Mouse (Mus musculus): ENCODE measurements around the gene Nfix. TPM values are rescaled to one million over a fixed set of nuclear protein-coding genes. Genes with fewer than 3 reads are reported as not detected.

The Nfix gene
- 11.2 and 14.3 TPM in 2 replicates for total RNA-seq (2023)

GRCm38 (mm10) chr8:84799999-84800831 is at the start of gene Nfix:
Gene Nfix (minus strand): TSS chr8:84800344.

GRCm38 (mm10) chr8:84846722-84847572 is 46.8 kb upstream of the Nfix start, which contains the start of gene Calr:
Gene Calr (minus strand): TSS chr8:84846934.

DNA sequence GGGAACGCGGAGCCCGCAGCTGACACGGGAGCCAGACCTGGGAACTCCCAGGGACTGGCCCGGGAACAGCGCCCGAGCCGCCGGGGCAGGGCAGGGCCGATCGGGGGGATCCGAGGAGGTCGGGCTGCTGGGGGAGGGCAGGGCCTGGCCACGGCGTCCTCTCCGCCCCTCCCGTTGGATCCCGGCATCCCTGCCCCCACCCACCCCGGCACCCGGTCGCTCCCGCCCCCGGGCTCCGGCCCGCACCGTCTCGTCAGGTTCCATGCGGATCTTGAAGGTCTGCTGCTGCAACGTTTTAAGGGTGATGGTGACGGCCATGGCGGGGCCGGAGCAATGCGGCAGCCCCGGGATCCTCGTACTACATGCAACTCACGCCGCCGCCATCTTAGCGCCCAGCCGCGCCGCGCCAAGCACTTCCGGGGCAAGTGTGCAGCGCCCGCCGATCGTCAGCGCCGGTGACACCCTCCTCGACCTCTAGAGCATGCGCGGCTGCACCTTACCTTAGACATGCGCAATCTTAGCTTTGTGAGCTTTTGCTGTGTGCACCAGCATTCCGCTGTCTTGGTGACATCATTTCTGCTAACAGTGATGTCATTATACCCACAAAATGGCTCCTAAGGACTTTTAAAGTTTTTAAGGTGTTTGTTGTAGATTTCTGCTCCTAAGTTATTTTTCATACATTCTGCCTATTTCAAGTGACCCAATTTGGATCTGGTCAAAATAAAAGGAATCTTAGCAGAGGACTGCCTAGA is 40.3 kb upstream of the Nfix start, which contains the start of gene Rad23a:
Gene Rad23a, minus strand, starts transcription at position 418 of the 752 bp plus-strand sequence.

DNA sequence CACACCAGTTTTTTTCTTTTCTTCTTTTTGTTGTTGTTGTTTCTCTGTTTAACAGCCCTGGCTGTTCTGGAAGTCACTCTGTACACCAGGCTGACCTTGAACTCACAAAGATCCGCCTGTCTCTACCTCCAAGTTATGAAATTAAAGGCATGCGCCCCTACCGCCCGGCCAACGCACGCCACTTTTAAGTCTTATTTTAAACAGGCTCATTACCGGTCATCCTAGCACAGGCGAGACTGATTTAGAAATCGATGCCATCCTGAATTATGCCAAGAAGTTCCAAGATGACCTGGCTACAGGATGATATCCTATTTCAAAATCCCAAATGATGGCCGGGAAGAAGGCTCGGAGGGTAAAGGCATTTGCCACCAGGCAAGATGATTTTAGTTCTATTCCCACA is 31.3 kb upstream of the Nfix start, which contains the start of gene Gadd45gip1:
Gene Gadd45gip1, plus strand, starts transcription at position 33 of the 400 bp plus-strand sequence.

GRCm38 (mm10) chr8:84822723-84823122 is 22.6 kb upstream of the Nfix start, which contains the start of gene Dand5:
Gene Dand5 (minus strand): TSS chr8:84822823.

GRCm38 (mm10) chr8:84722850-84723570 is 77.1 kb downstream of the Nfix start, which contains the start of gene G430095P16Rik:
Gene G430095P16Rik (plus strand): TSS chr8:84723007.

DNA sequence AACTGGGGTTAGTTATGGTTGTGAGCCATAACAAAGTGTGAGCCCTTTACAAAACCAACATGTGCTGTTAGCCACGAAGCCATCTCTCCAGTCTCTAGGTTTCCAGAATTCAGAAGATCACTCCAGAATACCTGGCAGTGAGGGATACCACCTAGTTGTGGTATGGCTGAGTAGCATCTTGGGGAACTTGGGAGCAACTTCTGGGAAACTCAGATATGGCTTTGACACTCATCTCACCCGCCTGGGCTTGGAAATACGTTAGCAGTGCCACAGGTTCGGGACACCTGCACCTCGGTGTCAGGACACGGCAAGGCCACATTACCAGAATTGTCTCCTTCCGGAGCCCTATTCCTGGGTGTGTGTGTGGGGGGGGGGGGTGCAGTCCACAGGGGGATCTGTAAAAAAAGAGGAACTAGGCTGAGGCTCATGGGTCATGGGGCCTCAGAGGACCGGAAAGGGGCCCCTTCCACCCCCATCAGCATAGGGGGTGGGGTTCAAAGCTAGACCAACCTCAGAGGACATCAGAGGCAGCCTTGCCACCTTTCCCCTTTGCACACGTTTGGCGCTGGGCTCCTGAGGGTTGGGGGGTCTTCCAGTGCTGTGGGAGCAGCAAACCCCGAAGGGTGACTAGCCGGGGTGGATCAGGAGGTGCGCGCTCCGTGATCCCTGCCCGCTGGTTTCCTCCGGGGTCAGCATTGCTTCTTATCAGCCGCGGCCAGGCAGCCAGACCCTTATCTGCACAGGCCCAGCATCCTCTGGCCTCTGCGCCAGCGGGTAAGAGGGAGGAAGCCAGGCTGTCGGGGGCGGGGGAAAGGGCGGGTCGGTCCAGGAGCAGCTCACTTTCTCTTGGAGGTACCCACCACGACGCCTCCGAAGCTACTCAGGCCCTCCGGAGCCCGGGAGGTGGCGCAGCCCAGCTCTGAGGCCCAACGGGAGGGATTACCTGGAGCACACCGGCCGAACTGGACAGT is 98.9 kb downstream of the Nfix start, which contains the start of gene Lyl1:
Gene Lyl1, plus strand, starts transcription at position 517 of the 971 bp plus-strand sequence.

GRCm38 (mm10) chr8:84687705-84688100 is 112.4 kb downstream of the Nfix start, which contains the start of gene Nacc1:
Gene Nacc1 (minus strand): TSS chr8:84687862.

GRCm38 (mm10) chr8:84686191-84687002 is 113.7 kb downstream of the Nfix start, which contains the start of gene Trmt1:
Gene Trmt1 (plus strand): TSS chr8:84686307.

DNA sequence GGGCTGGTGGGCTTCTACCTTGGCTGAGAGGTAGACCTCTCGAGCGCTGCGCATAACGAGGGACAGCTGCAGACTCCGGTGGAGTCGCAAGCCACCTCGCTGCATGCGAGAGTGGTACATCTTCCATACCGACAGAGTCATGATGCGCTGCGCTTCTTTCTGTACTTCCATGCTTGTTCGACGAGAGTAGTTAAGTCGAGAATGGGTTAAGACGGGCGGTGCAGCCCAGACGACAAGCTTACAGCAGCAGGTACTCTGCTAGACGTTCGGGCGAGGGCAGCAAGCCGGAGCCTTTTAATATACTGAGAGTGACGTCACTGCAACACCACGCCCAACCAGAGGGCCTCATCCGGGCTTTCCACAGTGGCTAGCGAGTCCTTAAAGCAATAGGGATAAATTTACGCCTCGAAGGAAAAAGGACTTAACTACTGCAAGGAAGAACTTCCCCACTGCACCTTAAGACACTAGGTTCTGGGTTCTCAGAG is 137.5 kb downstream of the Nfix start, which contains the start of gene Ier2:
Gene Ier2, minus strand, starts transcription at position 272 of the 485 bp plus-strand sequence.

Other genes with a start within 250 kb of the Nfix start
- gene Ier2, start 137.5 kb downstream of the Nfix start, total RNA-seq (2023): 1,006 and 1,033 TPM in 2 replicates
- gene Trmt1, start 114.0 kb downstream of the Nfix start, total RNA-seq (2023): 23.4 and 32.0 TPM in 2 replicates
- 29.3 and 31.5 TPM in 2 replicates for gene Nacc1, start 112.5 kb downstream of the Nfix start, total RNA-seq (2023)
- gene Lyl1, start 98.9 kb downstream of the Nfix start, total RNA-seq (2023): 72.0 and 81.6 TPM in 2 replicates
- 3.3 TPM in 2 replicates for gene G430095P16Rik, start 77.3 kb downstream of the Nfix start, total RNA-seq (2023)
- gene Dand5, start 22.5 kb upstream of the Nfix start, total RNA-seq (2023): 0.38 and 1.1 TPM in 2 replicates
- gene Gadd45gip1, start 31.2 kb upstream of the Nfix start, total RNA-seq (2023): 4.2 and 5.3 TPM in 2 replicates
- gene Rad23a, start 40.3 kb upstream of the Nfix start, total RNA-seq (2023): 23.0 and 25.5 TPM in 2 replicates
- 301 and 316 TPM in 2 replicates for gene Calr, start 46.6 kb upstream of the Nfix start, total RNA-seq (2023)
- 26.9 and 37.7 TPM in 2 replicates for gene Farsa, start 56.6 kb upstream of the Nfix start, total RNA-seq (2023)
- 7.3 and 11.1 TPM in 2 replicates for gene Syce2, start 71.8 kb upstream of the Nfix start, total RNA-seq (2023)
- 5.3 and 5.7 TPM in 2 replicates for gene Gcdh, start 93.6 kb upstream of the Nfix start, total RNA-seq (2023)
- 1.0 TPM in 1 of 2 replicates, not detected in the other for gene Klf1, start 101.6 kb upstream of the Nfix start, total RNA-seq (2023)
- 15.4 and 20.9 TPM in 2 replicates for gene Dnase2a, start 108.2 kb upstream of the Nfix start, total RNA-seq (2023)
- 0.09 and 0.70 TPM in 2 replicates for gene Mast1, start 137.0 kb upstream of the Nfix start, total RNA-seq (2023)
- not detected in 2 replicates for gene Rtbdn, start 146.6 kb upstream of the Nfix start, total RNA-seq (2023)
- gene Gm49661, start 169.1 kb upstream of the Nfix start, total RNA-seq (2023): not detected in 2 replicates
- gene Prdx2, start 169.2 kb upstream of the Nfix start, total RNA-seq (2023): 32.5 and 39.5 TPM in 2 replicates
- gene Rnaseh2a, start 169.4 kb upstream of the Nfix start, total RNA-seq (2023): 19.9 and 24.8 TPM in 2 replicates
- gene Junb, start 178.4 kb upstream of the Nfix start, total RNA-seq (2023): 1,149 and 1,207 TPM in 2 replicates
- gene Hook2, start 190.3 kb upstream of the Nfix start, total RNA-seq (2023): 0.54 and 1.8 TPM in 2 replicates
- gene Best2, start 214.2 kb upstream of the Nfix start, total RNA-seq (2023): not detected in 2 replicates
- 53.9 and 55.6 TPM in 2 replicates for gene Asna1, start 224.9 kb upstream of the Nfix start, total RNA-seq (2023)
- gene Trir, start 226.5 kb upstream of the Nfix start, total RNA-seq (2023): 154 and 161 TPM in 2 replicates
- gene Tnpo2, start 236.6 kb upstream of the Nfix start, total RNA-seq (2023): 28.2 and 28.5 TPM in 2 replicates